Mouse (Mus musculus) liver, adult 2 months (tissue): ENCODE results near the gene Znhit1.

Experiments
- CTCF ChIP-seq: fragments of 200-500 bp; IDR thresholded peaks from 2 replicates; pipeline ENCODE4 v1.5.1; 2011; ENCODE audit warnings: low read depth, low read length, control low read depth
- POLR2A ChIP-seq: fragments of 200-500 bp; IDR thresholded peaks from 2 replicates; pipeline ENCODE4 v1.6.1; 2011; ENCODE audit warnings: low read length, control low read depth; ENCODE audit not compliant: insufficient read depth; ENCODE audit errors: extremely low read depth

GRCm38 (mm10) chr5:136957250-136957649, 30.6 kb downstream of the Znhit1 start:
- TF ChIP-seq POLR2A, result no peak
- no peak for TF ChIP-seq CTCF
